Mouse (Mus musculus) duodenum, adult 2 months (tissue): ENCODE data around the gene Serpina3n. TPM values are rescaled to one million over a fixed set of nuclear protein-coding genes. Genes with fewer than 3 reads are reported as not detected.

Experiments
- polyA plus RNA-seq: library from polyadenylated mRNA; depleted of rRNA; stranded (reverse); fragments of >200 nt; gene quantifications from 2 replicates; pipeline ENCODE4 v1.2.3, GENCODE M21; 2012; ENCODE audit warnings: low replicate concordance; rRNA removed

Gene Serpina3n
- polyA plus RNA-seq, result 4.8 and 10.2 TPM in 2 replicates

GRCm38 (mm10) chr12:104406454-104406885, at the start of gene Serpina3n:
TSS of gene Serpina3n (plus strand) at chr12:104406729.

Other genes with a start within 250 kb of the Serpina3n start
- gene Serpina3f, start 192.2 kb upstream of the Serpina3n start, polyA plus RNA-seq, result 0.77 and 1.1 TPM in 2 replicates
- 7.1 and 10.1 TPM in 2 replicates for gene Serpina3g, start 170.5 kb upstream of the Serpina3n start, polyA plus RNA-seq
- 0.06 and 0.13 TPM in 2 replicates for gene Serpina3i, start 143.6 kb upstream of the Serpina3n start, polyA plus RNA-seq
- not detected in 2 replicates for gene Serpina3j, start 92.2 kb upstream of the Serpina3n start, polyA plus RNA-seq
- 0.25 TPM in 1 of 2 replicates, not detected in the other for gene Serpina3k, start 68.2 kb upstream of the Serpina3n start, polyA plus RNA-seq
- gene Serpina3m, start 68.2 kb upstream of the Serpina3n start, polyA plus RNA-seq, result not detected in 2 replicates
- gene Gsc, start 66.6 kb downstream of the Serpina3n start, polyA plus RNA-seq, result 0.19 and 0.33 TPM in 2 replicates